Mouse (Mus musculus): ENCODE measurements around the gene Ccdc85c. TPM values are rescaled to one million over a fixed set of nuclear protein-coding genes. Genes with fewer than 3 reads are reported as not detected.

Ccdc85c gene
- polyA plus RNA-seq, 3 experiments from 2014 or later = 0.21 to 0.33 (median 0.28) TPM

DNA sequence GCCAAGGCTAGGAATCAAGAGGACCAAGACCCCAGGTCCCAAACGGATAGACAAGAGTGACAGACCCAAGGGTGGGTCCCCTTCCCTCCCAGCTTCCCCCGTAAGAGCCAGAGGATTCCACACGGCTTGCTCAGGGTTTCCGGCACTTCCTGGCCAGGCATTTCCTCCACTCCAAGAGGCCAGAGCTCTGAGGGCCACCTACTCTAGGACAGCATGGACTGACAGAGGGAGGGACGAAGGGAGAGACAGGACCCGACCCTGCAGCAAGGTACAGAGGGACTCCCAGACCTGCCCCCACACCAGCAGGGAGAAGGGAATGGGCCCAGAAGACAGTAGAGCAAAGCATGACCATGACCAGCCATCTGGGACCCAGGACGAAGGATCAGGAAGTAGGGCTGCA is 7.6 kb downstream of the Ccdc85c start:
- ATAC-seq = no peak

DNA sequence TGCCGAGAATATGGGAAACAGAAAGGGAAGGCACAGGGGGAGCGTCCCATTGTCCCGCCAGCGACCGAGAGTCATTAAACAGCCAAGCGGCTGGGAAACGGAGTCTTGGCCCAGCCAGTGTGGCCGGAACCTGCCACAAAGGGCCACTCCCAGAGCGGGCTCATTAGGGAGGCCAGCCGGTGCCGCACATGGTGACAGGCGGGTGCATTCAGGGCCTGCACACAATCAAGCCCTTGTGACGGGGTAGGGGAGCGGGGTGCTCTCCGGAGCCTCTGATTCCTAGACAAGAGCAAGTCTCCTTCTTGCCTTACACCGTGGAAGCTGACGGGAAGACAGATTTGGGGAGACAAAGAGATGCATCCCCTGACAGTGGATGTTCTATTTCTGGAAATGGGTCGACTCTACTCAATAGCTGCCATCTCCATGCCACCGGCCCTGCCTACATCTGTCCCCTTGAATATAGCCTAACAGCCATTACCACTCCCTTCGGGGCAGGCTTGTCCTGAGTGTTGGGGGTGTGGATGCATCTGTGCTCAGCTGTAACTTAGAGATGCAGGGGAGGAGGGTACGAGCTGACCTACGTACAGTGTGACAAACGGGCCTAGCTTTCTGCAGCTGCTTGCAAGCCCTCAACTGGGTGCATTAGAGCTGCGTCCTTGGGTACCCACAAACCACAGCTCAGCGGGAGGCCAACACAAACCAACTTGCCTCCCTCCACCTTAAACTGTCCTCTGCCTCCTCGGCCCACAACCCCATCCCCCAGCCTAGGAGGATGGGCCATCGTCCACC is 9.2 kb downstream of the Ccdc85c start:
- ATAC-seq = no peak

DNA sequence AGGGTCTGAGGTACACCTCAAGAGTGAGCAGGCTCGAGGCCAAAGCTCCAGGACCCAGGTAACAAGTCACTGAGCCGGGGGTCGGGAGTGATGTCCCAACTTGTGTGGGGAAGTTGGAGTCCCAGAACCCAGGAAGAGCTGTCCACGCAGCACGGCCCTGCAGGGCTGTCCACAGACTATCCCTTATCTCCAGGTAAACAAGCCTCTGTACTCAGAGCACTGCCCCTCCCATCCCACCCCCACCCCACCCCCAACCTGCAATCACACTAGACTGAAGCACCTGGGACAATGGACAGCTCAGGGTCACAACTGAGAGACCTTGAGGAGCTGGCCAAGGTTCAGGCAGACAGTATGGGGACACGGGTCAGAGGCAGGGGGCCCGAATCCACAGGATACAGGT is 10.3 kb downstream of the Ccdc85c start:
- ATAC-seq = no peak

DNA sequence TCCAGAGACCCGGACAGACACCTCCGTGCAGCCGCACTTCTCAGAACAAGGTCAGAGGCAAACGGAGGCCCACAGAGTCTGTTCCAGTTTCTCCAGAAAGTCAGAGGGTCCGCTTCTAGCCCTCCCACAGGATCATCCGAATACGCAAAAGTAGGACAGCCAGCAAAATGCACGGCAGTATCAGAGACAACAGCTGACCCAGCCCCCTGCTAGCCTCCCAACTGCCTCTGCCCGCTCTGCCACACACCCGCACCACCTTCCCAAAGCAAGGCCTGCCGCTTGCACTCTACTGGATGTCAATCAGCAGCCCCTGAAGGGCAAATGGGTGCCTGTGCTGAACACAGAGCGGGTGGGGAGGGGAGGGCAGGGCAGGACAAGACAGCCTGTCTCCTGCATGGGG is 14.3 kb downstream of the Ccdc85c start:
- ATAC-seq = no peak

DNA sequence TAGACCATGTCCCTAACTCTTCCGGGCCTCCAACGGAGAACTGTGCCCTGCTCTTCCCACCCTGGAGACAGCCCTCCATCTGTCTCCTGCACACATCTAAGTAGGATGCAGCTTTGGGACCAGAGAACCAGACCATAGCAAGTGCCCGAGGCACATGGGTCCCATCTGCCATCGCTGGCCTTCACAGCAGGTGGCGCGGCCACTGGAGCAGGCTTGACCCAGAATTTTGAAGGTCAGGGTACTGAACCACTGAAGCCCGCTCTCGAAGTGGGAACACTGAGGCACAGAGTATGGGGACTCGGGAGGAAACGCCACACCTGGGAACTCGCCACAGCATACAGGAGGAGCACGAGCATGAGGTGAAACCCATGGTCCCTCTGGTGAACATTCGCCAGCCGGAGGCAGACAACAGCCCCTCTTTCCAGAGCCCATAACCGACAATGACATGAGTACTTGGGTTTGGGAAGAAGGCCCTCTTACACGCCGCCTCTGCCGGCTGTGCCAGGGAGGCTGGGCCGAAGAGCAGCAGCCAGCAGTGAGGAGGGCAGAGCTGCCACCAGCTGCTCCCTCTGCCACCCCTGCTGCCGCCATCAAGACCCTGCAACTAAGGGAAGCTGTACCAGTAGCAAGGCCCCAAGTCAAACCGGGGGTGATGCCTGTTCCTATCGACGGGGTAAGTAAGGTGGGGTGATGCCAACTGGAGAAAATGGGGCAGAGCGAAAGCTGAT is 15.7 kb downstream of the Ccdc85c start:
- ATAC-seq = no peak

DNA sequence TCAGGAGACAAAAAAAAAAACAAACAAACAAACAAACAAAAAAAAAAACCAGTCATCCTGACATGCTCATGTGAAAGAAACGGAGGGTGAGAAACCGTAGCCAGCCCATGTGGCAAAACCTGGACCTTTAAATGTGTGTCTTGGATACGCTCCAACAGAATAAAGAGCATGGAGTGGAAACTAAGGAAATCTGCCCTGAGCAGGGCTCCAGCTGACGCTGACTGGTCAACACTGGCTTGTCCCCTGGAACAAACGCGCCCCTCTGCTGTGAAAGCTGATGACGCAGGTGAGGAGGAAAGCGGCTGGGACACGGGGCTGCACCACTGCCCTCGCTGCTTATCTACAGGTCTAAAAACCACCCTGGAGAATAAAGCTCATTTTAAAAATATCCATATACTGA is 18.5 kb downstream of the Ccdc85c start:
- ATAC-seq = no peak

DNA sequence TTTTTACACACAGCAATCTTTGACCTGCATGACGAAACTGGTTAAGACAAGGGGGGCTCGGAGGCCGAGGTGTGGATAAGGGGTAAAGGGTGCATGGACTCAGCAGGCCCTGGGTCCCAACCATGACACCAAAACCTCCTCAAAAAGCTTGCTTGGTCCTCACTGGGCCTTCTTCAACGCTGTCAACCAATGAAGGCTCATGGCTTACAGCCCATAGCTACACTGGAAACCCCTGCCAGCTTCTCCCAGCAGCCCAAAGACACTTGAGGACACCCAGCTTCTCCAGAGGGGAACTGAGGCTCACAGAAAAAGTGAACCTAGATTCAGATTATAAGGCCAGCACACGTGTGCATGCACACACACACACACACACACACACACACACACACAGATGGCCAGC is 19.3 kb downstream of the Ccdc85c start:
- ATAC-seq = no peak

DNA sequence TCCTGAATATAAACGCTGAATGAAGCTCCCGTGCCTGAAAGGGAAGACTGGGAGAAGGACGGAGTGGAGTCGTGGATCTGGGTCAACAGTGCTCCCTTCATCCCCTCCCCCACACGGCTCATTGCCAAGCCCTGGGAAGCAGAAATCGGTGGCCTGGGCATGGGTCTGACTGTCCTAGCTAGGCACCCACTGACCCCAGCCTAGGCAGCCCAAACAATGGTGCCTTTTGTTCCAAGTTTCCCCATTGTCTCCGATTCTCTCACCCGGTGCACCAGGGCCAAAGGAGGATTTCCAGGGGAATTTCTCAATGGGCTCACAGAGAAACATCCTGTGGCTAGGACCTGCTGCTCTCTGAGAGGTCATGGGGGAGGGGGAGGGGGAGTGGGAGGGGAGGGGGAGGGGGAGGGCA is 19.7 kb downstream of the Ccdc85c start:
- ATAC-seq = no peak

DNA sequence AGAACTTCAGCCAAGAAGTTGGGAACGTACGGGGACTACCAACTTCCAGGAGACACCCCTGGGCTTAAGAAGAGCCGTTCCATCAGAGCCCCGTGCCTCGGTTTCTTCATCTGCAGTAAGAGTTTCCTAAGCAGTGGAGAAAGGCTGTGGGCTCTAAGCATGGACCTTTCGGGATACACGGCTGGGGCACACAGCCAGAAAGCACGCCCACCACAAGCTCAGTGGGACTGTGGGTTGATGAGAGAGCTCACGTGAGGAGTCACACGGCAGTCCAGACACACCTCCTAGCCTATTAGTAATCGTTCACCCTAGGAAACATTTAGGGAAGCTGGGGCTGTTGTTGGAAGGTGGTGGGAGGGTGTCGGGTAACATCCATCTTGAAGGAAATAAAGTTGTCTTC is 22.2 kb downstream of the Ccdc85c start:
- ATAC-seq = no peak

DNA sequence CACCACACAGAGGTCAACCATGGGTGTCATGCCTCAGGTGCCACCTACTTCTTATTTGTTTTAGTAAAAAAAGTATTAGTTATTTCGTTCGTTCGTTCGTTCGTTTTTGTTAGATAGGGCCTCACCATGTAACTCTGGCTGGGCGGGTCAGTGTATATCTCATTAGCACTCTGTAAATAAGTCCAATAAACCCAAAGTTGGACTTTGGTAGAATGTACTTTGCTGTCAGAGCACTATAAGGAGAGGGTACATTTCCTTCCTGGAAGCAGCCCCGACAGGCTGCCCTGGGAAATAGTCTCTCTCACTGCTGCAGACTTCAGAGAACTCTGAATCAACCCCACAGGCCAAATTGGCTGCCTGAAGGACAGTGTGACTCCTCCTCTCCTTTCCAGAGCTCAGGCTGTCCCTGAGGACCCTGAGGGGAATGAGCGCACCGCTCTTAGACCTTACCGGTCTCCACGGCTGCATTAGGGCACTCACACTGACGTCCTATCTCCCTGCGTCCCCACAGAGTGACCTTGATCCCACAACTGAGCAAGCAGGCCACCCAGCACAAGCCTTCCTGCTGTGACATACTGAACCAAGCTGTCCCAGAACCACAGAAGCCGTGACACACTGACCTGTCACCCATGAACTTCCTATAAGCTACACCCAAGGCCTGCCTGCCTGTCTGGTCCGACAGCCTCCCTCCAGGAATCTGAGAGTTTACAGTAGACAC is 23.2 kb downstream of the Ccdc85c start:
- ATAC-seq = no peak

DNA sequence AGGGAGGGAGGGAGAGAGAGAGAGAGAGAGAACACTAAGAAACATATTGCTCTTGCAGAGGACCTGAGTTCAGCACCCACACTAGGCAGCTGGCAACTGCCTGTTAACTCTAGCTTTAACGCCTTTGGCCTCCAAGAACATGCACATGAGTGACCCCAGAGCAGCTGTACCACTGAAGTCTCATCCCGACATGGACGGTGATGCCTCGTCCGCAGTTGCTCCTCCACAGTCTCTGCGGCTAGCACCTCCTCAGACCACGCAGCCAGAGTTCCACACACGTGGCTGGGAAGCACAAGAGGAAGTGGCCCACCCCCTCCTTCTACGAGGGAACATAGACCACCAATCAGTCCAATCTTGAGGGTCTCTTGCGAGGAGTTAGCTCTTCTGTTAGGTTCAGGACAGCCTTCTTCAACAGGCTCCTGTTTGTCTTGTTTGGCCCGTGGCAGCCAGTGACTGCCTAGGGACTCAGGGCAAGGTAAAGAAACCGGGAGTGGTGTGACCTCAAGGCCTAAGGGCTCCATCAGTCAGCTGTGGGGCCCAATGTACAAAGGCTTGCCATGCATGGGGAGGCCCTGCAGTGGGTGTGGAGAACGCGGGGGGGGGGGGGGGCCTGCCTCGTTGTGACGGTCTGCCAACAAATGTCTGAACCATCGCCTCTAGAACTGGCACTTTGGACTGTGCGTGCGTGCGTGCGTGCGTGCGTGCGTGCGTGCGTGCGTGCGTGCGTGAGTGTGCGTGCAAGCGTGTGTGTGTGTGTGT is 24.0 kb downstream of the Ccdc85c start:
- no peak for ATAC-seq

DNA sequence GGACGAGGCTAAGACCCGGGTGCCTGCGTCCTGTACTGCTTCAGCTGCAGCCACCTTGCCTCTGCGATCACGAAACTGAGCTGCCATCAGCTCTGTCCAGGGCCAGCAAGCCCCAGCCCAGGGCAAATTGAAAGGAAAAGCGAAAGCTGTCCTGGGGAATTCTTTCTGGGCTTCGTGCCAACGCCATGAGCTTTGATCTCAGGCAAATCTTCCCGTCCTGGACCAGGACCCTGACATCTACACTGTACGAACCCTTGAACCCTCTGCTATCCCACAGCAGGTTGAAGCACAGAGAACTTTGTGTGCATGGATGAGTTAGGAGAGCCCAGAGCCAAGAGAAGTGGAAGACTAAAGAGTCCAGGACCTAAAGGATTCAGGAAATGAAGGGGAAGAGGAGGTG is 25.7 kb downstream of the Ccdc85c start:
- no peak for ATAC-seq

DNA sequence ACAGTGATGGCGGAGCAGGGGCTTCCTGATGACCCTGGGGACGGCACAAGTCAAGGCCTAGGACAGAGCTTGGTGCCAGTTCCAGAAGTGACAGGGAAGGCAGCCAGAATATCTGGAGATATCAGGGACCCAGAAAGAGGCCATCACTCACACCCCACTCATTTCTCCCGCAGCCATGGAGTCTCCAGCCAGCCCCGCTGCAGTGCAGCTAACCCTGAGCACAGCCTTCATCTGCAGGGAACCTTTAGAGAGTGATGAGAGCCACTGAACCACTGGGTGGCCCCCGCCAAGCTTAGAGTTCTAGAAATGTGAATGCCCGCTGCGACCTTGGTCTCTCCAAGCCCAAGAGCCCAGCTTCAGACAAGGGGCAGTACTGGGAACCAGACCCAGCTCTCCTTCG is 26.2 kb downstream of the Ccdc85c start:
- ATAC-seq = no peak

DNA sequence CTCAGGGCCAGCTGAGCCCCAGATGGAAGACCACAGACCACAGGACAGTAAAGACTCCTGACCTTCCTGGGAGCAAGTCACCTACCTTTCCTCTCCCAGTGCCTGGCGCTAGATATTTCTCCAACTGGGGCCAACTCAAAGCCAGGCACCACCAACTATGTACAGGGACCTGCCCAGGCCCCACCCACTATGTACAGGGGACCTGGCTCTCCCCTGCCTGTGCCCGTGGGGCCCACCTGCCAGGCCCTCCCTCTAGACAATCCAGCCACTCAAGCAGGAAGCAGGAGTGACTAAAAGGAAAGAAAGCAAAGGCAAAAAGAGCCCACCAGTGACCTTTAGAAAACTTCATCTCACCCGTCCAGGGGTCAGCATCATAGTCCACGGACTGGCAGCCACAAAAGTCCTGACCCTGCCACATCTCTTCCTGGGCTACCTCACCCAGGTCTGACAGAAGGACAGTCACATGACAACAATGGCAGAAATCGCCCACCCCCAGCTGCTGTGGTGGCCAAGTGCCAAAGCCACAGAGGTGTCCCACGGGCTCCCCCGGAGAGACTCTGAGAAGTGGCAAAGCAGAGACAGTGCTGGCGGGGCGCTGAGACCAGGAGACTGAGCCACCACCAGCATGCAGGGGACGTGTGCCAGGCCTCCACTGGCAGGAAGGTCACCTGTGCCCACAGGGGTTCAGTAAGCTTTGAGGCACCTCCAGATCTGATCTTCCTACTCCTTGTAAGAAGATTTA is 28.3 kb downstream of the Ccdc85c start:
- ATAC-seq = no peak

DNA sequence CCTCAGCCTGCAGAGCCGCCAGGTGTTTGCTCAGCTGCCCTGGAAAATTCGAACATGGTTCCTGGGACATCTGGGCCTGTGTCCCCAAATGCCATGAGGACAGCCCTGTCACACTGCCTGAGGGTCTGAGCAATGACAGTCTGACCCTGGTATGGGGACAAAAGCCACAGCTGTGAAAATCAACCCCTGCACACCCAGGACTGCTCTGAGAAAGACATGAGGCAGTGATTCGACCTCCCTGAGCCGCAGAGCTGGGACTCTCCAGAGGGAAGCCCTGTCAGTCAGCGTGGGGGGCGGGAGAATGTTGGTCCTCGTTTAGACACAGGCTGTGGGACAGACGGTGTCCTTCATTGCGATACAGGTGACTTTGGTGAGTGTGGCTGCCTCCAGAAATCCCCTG is 29.6 kb downstream of the Ccdc85c start:
- no peak for ATAC-seq

DNA sequence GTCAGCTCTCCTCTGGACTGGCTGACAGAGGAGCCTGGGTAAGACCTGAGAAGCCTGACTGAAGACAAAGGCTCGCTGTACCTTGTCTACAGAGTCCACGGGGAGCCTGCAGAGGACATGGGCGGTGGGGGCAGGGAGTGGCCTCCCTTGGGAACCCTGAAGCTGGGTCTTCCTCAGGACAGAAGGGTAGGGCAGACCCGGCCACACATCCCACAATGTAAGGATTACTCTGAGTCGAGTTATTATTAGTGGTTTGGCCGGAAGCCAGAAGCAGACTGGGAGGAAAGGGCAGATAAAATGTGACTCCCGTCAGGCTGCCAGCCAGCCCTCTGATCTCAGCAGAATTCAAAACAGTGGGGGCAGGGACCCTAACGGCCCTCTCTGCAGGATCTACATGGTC is 30.4 kb downstream of the Ccdc85c start:
- no peak for ATAC-seq

DNA sequence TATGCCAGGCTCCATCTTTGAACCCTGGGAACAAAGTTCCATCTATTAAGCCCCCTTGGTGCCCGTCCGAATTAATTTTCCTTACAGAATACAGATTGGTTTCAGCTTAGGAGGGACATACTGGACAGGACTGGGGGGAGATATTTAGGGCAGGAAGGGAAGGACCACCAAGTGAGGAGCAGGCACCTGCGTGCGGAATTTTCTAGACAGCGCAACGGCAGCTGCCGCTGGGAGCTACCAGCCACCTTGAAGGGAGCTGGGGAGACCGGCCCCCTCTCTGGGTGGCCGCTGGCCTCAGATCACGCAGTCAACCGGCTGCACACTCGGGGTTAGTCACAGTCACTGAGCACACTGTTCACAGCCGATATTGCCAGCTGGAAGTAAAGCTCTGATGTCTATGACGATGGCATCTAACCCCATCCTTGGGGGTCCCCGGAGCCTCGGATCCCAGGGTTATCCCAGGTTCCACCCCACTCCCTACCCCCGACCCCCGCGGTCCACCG is 32.9 kb downstream of the Ccdc85c start:
- no peak for ATAC-seq

DNA sequence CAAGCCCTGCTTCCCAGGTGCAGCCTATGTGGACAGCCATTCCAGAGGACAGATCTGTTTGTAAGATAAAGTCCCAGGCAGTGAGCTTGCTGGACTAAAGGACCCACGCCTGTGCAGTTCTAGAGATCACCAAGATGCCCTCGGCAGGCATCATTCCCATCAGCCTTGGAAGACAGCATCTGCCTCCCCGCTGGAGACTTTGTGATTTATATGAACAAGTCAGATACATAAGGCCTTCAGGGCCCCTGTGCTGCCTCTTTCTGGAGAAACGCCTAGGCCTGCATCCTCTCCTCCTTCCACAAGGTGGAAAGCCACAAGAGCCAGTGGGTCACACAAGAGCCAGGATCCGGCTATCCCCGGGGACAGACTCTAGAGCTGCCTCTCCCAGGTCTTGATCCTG is 33.6 kb downstream of the Ccdc85c start:
- no peak for ATAC-seq

DNA sequence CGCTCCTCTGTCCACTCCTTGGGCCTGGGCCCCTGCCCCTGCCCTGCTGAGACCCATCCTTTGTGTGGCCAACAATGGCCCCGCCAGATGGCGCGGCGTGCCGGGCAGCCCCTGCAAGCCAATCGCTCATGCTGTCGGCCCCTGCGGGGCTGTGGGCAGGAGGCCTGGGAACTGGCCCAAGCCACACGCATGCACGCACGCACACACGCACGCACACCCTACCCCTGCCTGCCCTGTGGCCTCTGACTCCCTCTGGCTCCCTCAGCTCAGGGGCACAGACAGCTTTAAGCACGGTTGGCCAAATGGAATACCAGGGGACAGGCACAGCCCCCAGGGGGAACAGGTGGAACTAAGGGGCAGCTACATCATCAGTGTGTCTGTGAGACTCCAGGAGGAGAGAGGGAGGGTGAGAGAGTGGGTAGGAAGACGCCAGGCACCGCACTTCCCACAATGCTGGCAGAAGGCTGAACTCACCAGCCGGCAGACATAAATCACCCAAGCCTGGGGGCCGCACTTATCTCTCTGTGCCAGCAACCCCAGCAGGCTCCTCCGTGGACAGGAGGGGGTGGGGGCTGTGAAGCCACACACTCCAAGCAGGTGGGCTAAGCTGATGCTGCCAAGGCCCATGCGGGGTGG is 34.2 kb downstream of the Ccdc85c start:
- no peak for ATAC-seq

DNA sequence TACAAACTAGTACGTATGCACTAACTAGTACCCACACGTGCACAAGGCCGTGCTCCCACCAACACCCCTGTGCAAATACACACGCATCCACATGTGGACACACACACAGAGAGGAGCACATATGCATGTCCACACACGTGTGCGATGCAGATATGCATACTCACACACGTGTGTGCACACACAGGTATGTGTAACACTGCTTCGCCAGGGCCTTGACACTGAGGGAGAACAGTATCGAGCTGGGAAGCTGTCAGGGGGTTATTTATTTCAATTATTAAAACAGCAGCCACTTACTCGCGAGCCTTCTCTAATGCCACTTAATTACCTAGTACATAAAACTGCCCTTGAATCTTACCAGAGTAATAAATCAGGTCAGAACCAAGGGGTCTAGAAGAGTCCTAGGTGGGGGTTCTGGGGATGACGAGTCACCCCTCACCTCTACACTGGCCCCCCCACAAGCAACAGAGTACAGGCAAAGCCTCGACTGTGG is 34.8 kb downstream of the Ccdc85c start:
- no peak for ATAC-seq

DNA sequence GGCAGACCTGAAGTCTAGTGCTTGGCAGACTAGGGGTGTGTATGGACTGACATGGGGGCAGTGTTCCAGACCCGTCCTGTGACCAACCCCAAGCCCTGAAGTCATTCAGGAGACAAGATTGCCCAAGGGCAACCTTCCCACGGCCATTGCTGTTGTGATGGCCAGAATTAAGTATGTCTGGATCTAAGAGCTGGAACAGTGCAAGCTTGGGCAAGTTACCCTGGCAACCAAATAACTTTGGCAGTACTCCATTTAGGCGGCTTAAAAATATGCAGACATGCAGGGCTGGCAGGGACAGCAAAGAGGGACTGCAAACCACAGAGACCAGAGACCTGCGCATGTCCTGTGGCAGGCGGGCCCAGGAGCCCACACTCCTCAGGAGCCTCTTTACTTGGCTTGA is 35.8 kb downstream of the Ccdc85c start:
- ATAC-seq = no peak
